Mouse (Mus musculus) cerebellum, postnatal 14 days (tissue): ENCODE measurements around the gene Unc13c.

Source experiments
- DNase-seq, 2 experiments: peaks; one replicate each; pipeline ENCODE4 v3.0.0; 2021; ENCODE audit warnings: mixed read lengths in 2 of 2

Gene Unc13c

GRCm38 (mm10) chr9:73612896-73613295 is 355.9 kb downstream of the Unc13c start:
- no peak for DNase-seq

- peak; percentile 69 to 71 for DNase-seq
Observed at GRCm38 (mm10) chr9:73603921-73604320, 364.8 kb downstream of the Unc13c start.

DNA sequence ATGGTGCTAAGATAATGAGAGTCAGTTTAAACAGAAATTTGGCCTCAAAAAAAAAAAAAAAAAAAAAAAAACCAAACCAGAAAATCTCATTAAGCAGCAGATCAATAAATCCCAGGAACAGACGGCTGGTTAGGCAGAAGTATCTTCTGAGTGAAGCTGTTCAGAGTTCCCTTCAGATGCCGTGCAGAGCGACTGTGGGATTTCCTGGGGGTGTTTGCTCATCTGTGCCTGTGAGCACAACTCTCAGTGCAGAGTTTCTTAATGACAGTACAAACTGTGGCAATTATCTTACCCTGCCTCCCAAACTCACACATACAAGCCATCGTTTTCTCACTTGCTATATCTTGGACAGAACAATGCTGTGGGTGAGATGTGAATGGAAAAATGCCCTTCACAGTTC is 403.2 kb downstream of the Unc13c start:
- no peak for DNase-seq

GRCm38 (mm10) chr9:73560037-73560436 is 408.7 kb downstream of the Unc13c start:
- peak; percentile 72 to 75 for DNase-seq

DNA sequence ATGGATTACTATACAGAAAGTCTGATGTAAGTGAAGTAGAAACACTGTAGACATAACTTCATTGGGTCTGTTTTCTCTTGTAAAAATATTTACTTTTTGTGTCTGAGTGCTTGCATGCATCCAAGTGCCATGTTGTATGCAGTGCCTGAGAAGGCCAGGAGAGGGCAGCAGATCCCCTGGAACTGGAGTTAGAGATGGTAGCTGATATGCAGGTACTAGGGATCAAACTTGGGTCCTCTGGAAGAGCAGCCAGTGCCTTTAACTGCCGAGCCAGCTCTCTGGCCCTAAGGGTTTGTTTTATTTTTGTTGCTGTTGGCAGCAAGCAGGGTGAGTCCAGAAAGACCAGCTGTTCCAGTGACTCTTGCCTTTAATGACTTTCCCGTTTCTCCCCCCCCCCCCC is 411.0 kb downstream of the Unc13c start:
- DNase-seq: peak; percentile 71 to 81

- no peak for DNase-seq
Observed at GRCm38 (mm10) chr9:73555354-73555753, 413.4 kb downstream of the Unc13c start.

DNA sequence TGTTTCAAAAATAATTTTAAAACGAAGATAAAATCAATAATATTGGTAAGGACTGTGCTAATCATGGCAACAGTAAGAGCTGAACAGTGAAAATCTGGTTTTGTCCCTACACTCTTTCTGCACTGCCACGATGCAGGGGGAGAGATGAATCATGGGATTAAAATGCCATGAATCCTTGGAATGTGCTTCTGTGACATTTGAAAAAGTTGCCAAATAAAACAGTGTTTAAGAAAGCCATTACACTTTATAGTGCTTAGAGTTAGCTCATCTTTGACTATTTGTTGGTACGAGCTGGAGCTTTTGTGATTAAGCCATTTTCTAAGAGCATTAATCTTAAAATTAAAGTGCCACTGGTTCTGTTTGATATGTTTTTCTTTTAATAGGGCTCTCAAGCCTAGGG is 496.2 kb downstream of the Unc13c start:
- DNase-seq: no peak

- no peak for DNase-seq
Observed at GRCm38 (mm10) chr9:73462027-73462426, 506.7 kb downstream of the Unc13c start.

DNA sequence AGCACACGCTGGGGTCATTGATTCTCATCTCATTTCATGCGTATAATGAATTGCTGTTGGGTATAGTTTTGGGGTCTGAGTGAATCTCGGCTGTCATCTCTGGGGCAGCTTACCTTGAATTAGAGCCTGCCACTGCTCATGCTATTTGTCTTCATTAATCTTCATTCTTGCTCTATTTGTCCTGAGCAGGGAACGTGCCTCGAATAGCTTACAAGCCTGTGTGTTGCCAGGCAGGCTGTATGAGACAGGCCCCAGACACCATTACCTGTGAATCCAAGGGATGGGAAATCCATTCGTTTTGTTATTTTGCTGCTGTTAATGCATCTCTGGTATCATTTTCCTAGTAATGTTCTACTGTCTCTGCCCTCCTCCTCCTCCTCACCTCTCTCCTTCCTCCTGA is 518.8 kb downstream of the Unc13c start:
- DNase-seq: no peak

DNA sequence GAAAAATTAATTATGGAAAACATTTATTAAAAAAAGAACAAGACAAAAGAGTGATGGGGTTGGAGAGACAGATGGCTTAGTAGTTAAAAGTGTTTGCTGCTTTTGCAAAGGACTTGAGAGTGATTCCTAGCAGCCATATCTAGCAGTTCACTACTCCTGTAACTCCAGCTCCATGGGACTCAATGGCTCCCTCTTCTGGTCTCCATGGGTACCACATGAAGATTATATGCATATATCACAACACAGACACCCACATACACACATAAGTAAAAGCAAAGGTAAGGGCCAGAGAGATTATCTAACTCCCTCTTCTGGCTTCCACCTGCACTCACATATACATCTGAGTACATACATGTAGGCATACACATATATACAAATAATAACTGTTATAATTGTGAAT is 519.5 kb downstream of the Unc13c start:
- no peak for DNase-seq

DNA sequence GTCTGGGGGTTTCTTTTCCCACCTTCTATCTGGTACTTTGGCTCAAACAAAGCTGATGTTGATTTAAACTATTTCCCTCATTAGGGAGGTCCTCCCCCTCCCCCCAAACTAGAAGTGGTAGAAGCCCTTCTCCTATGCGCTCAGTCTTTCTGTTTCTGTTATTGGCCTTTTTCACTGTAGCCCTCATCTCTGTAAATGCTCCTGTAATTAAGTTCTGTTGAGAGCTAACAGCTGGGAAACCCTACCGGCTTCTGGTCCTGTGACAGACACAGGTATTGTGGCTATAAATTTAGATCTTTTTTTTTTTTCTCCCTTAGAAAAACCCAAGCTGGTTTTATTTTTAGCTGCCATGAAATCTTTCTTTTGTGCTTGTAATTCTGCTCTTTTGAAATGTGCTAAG is 536.8 kb downstream of the Unc13c start:
- DNase-seq: no peak
